Mouse (Mus musculus) intestine, embryonic 14.5 days (tissue): ENCODE results near the gene Gm21719. TPM values are rescaled to one million over a fixed set of nuclear protein-coding genes. Genes with fewer than 3 reads are reported as not detected.
"Not testable (repeated sequence)": the region's sequence is repeated elsewhere in the genome, so short reads cannot be mapped to it uniquely, and the experiment has no call there.

Experiments used
- ATAC-seq: fragments of 200-750 bp; cut with Nextera tagmentation; replicated peaks from 2 replicates; pipeline ENCODE4 v1.8.0; 2017; ENCODE audit warnings: low read depth, moderate number of reproducible peaks, moderate TSS enrichment, moderate library complexity; ENCODE audit not compliant: low FRiP score, low TSS enrichment
- DNase-seq: peaks from one replicate; pipeline ENCODE4 v3.0.0-alpha.2; 2018; ENCODE audit warnings: low spot score
- H3K27ac ChIP-seq: fragments of 300-500 bp; sonication (generic); 2 replicates; pipeline ENCODE4 v1.5.1; 2014; ENCODE audit warnings: low read depth, mild to moderate bottlenecking, control low read depth
- H3K27me3 ChIP-seq: fragments of 300-500 bp; sonication (generic); replicated peaks from 2 replicates; pipeline ENCODE4 v1.6.1; 2014; ENCODE audit warnings: low read length, control low read depth; ENCODE audit not compliant: control insufficient read depth, insufficient read depth
- H3K36me3 ChIP-seq: fragments of 300-500 bp; sonication (generic); 2 replicates; pipeline ENCODE4 v1.6.1; 2014; ENCODE audit warnings: low read length, control low read depth; ENCODE audit not compliant: control insufficient read depth, insufficient read depth
- H3K4me1 ChIP-seq: fragments of 300-500 bp; sonication (generic); replicated peaks from 2 replicates; pipeline ENCODE4 v1.6.1; 2014; ENCODE audit warnings: low read length, control low read depth, mixed read lengths; ENCODE audit not compliant: control insufficient read depth, insufficient read depth
- H3K4me2 ChIP-seq: fragments of 300-500 bp; sonication (generic); 2 replicates; pipeline ENCODE4 v1.6.1; 2014; ENCODE audit warnings: low read length
- H3K4me3 ChIP-seq: fragments of 300-500 bp; sonication (generic); 2 replicates; pipeline ENCODE4 v1.5.1; 2014; ENCODE audit warnings: low read depth, low read length, control low read depth, mixed read lengths
- H3K9ac ChIP-seq: fragments of 300-500 bp; sonication (generic); 2 replicates; pipeline ENCODE4 v1.6.1; 2014; ENCODE audit warnings: mild to moderate bottlenecking, low read length
- H3K9me3 ChIP-seq: fragments of 300-500 bp; sonication (generic); 2 replicates; pipeline ENCODE4 v1.6.1; 2016; ENCODE audit warnings: low read length, control low read depth; ENCODE audit not compliant: control insufficient read depth
- WGBS: fragments of 180-500 bp; shearing (Covaris S2); extraction: QIAGEN DNeasy Blood & Tissue Kit; methylation state at CpG from one replicate; pipeline ENCODE4 v1.1.7; 2014; 5-methylcytosine and 5-hydroxymethylcytosine counted together
- polyA plus RNA-seq: library from polyadenylated mRNA; unstranded; fragments of >200 nt; fragmentation: Nextera tagmentation; extraction: Ambion mirVana; gene quantifications from 2 replicates; pipeline ENCODE4 v1.2.1, GENCODE M21; 2014

Gm21719 gene
- not detected in 2 replicates for polyA plus RNA-seq

GRCm38 (mm10) chrY:6682772-6683171 is at the start of gene Gm21719:
Gene Gm21719, minus strand, starts transcription at chrY:6682872.
- not testable (repeated sequence) for H3K27ac ChIP-seq, H3K4me1 ChIP-seq, ATAC-seq, H3K9ac ChIP-seq, DNase-seq, H3K4me2 ChIP-seq, H3K4me3 ChIP-seq, H3K27me3 ChIP-seq, H3K36me3 ChIP-seq, H3K9me3 ChIP-seq
- 42% methylated on average over 1 of the region's 1 CpGs for WGBS

Other genes with a start within 250 kb of the Gm21719 start
- gene Gm28919, start 99.3 kb downstream of the Gm21719 start, polyA plus RNA-seq: not detected in 2 replicates
- gene Gm20830, start 235.4 kb upstream of the Gm21719 start, polyA plus RNA-seq: not detected in 2 replicates